Mouse (Mus musculus) midbrain, embryonic 14.5 days (tissue): ENCODE measurements at regions not wholly inside any gene's neighbourhood (a gene's known extent, or its start where the extent isn't known, plus 50 kb on each side); places are given as distances from the start of the nearest gene placed in this dataset.

ENCODE experiments used
- ATAC-seq: fragments of 200-750 bp; cut with Nextera tagmentation; 2 replicates; pipeline ENCODE4 v1.8.0; 2017; ENCODE audit warnings: moderate number of reproducible peaks, moderate library complexity; ENCODE audit not compliant: low FRiP score, low TSS enrichment
- DNase-seq: peaks from one replicate; pipeline ENCODE4 v3.0.0-alpha.2; 2015
- H3K27ac ChIP-seq: fragments of 300-500 bp; sonication (generic); replicated peaks from 2 replicates; pipeline ENCODE4 v1.5.1; 2014; ENCODE audit warnings: mild to moderate bottlenecking, low read depth, low read length, moderate library complexity
- H3K27me3 ChIP-seq: fragments of 300-500 bp; sonication (generic); 2 replicates; pipeline ENCODE4 v1.6.1; 2014; ENCODE audit warnings: low read length, control low read depth, mixed read lengths; ENCODE audit not compliant: control insufficient read depth, insufficient read depth
- H3K36me3 ChIP-seq: fragments of 300-500 bp; sonication (generic); 2 replicates; pipeline ENCODE4 v1.6.1; 2014; ENCODE audit warnings: low read length, control low read depth; ENCODE audit not compliant: control insufficient read depth, insufficient read depth
- H3K4me1 ChIP-seq: fragments of 300-500 bp; sonication (generic); 2 replicates; pipeline ENCODE4 v1.6.1; 2014; ENCODE audit warnings: mild to moderate bottlenecking, antibody characterized with exemption, low read length, control low read depth; ENCODE audit not compliant: control insufficient read depth, insufficient read depth
- H3K4me2 ChIP-seq: fragments of 300-500 bp; sonication (generic); 2 replicates; pipeline ENCODE4 v1.6.1; 2014; ENCODE audit warnings: mild to moderate bottlenecking, low read length, moderate library complexity
- H3K4me3 ChIP-seq: fragments of 300-500 bp; sonication (generic); replicated peaks from 2 replicates; pipeline ENCODE4 v1.5.1; 2014; ENCODE audit warnings: low read depth, low read length
- H3K9ac ChIP-seq: fragments of 300-500 bp; sonication (generic); replicated peaks from 2 replicates; pipeline ENCODE4 v1.6.1; 2014; ENCODE audit warnings: mild to moderate bottlenecking, low read length, moderate library complexity
- H3K9me3 ChIP-seq: fragments of 300-500 bp; sonication (generic); 2 replicates; pipeline ENCODE4 v1.6.1; 2016; ENCODE audit warnings: low read length, control low read depth, mixed read lengths; ENCODE audit not compliant: control insufficient read depth
- WGBS: fragments of 180-500 bp; shearing (Covaris S2); extraction: QIAGEN DNeasy Blood & Tissue Kit; methylation state at CpG from one replicate; pipeline ENCODE4 v1.1.7; 2014; 5-methylcytosine and 5-hydroxymethylcytosine counted together

- DNase-seq, result no peak
- no peak for ATAC-seq
- H3K36me3 ChIP-seq, result no peaks in the 10 kb centered on the region
- no peak overlapping the region for H3K9ac ChIP-seq
- H3K4me2 ChIP-seq, result no peak overlapping the region
- 92% methylated on average over 1 of the region's 1 CpGs for WGBS
- no peak overlapping the region for H3K4me3 ChIP-seq
- no peaks in the 10 kb centered on the region for H3K9me3 ChIP-seq
- no peak overlapping the region for H3K27ac ChIP-seq
- H3K27me3 ChIP-seq, result no peaks in the 10 kb centered on the region
- peaks cover 12% of the 10 kb centered on the region for H3K4me1 ChIP-seq
Observed at GRCm38 (mm10) chr2:75250507-75250906, 408.6 kb upstream of the Hnrnpa3 start.

GRCm38 (mm10) chr2:75252829-75253228, 406.2 kb upstream of the Hnrnpa3 start:
- H3K27me3 ChIP-seq, result no peaks in the 10 kb centered on the region
- WGBS, result 82% methylated on average over 8 of the region's 8 CpGs
- H3K9me3 ChIP-seq, result no peaks in the 10 kb centered on the region
- H3K4me1 ChIP-seq, result no peaks in the 10 kb centered on the region
- H3K9ac ChIP-seq, result no peak overlapping the region
- ATAC-seq (no peak), DNase-seq (no peak)
- no peaks in the 10 kb centered on the region for H3K36me3 ChIP-seq
- no peak overlapping the region for H3K27ac ChIP-seq
- no peak overlapping the region for H3K4me3 ChIP-seq
- H3K4me2 ChIP-seq, result no peak overlapping the region

- Histone ChIP-seq H3K4me1 (peaks cover 24% of the 10 kb centered on the region), H3K4me2 (no peak overlapping the region), H3K9ac (no peak overlapping the region), H3K27me3 (no peaks in the 10 kb centered on the region), H3K4me3 (no peak overlapping the region), H3K27ac (peak overlapping the region; percentile 43), H3K36me3 (no peaks in the 10 kb centered on the region), H3K9me3 (no peaks in the 10 kb centered on the region)
- DNase-seq (peak; percentile 20), ATAC-seq (no peak)
- WGBS, result 67% methylated on average over 7 of the region's 7 CpGs
Observed at GRCm38 (mm10) chr2:75265218-75265617, 393.8 kb upstream of the Hnrnpa3 start.

GRCm38 (mm10) chr2:75265739-75266699, 393.0 kb upstream of the Hnrnpa3 start:
- ATAC-seq, result no peak
- H3K27ac ChIP-seq, result peak overlapping the region; percentile 43
- H3K4me2 ChIP-seq, result no peak overlapping the region
- H3K4me3 ChIP-seq, result no peak overlapping the region
- H3K4me1 ChIP-seq, result peaks cover 24% of the 10 kb centered on the region
- no peak overlapping the region for H3K9ac ChIP-seq
- WGBS, result 62% methylated on average over 19 of the region's 19 CpGs
- DNase-seq, result peak; percentile 20
- no peaks in the 10 kb centered on the region for H3K36me3 ChIP-seq
- H3K27me3 ChIP-seq, result no peaks in the 10 kb centered on the region
- H3K9me3 ChIP-seq, result no peaks in the 10 kb centered on the region

GRCm38 (mm10) chr2:75267949-75268348, 391.1 kb upstream of the Hnrnpa3 start:
- Histone ChIP-seq H3K4me2 (no peak overlapping the region), H3K9me3 (no peaks in the 10 kb centered on the region), H3K27me3 (no peaks in the 10 kb centered on the region), H3K27ac (no peak overlapping the region), H3K4me1 (peaks cover 24% of the 10 kb centered on the region), H3K9ac (no peak overlapping the region), H3K36me3 (no peaks in the 10 kb centered on the region), H3K4me3 (no peak overlapping the region)
- WGBS, result 82% methylated on average over 3 of the region's 3 CpGs
- ATAC-seq (no peak), DNase-seq (no peak)

- Histone ChIP-seq H3K36me3 (no peaks in the 10 kb centered on the region), H3K4me3 (no peak overlapping the region), H3K4me1 (peaks cover 24% of the 10 kb centered on the region), H3K27me3 (no peaks in the 10 kb centered on the region), H3K27ac (peak overlapping the region; percentile 43; the same call in 1 of the 2 replicates), H3K4me2 (no peak overlapping the region), H3K9me3 (no peaks in the 10 kb centered on the region), H3K9ac (no peak overlapping the region)
- DNase-seq, result peak; percentile 77
- 31% methylated on average over 8 of the region's 8 CpGs for WGBS
- ATAC-seq, result no peak
Observed at GRCm38 (mm10) chr2:75269446-75269845, 389.6 kb upstream of the Hnrnpa3 start.

- WGBS, result 87% methylated on average over 4 of the region's 4 CpGs
- Histone ChIP-seq H3K27me3 (no peaks in the 10 kb centered on the region), H3K9ac (no peak overlapping the region), H3K9me3 (no peaks in the 10 kb centered on the region), H3K4me3 (no peak overlapping the region), H3K27ac (0 out of 2 replicates have a peak overlapping the region, but pooled peaks have one; percentile 43), H3K4me2 (no peak overlapping the region), H3K4me1 (peaks cover 19% of the 10 kb centered on the region), H3K36me3 (no peaks in the 10 kb centered on the region)
- ATAC-seq (no peak), DNase-seq (no peak)
Observed at GRCm38 (mm10) chr2:75270115-75270514, 388.9 kb upstream of the Hnrnpa3 start.

GRCm38 (mm10) chr2:75287900-75288299, 371.2 kb upstream of the Hnrnpa3 start:
- no peak for ATAC-seq
- no peaks in the 10 kb centered on the region for H3K36me3 ChIP-seq
- no peak overlapping the region for H3K27ac ChIP-seq
- no peaks in the 10 kb centered on the region for H3K27me3 ChIP-seq
- H3K4me3 ChIP-seq, result no peak overlapping the region
- no peaks in the 10 kb centered on the region for H3K4me1 ChIP-seq
- 92% methylated on average over 1 of the region's 1 CpGs for WGBS
- H3K9ac ChIP-seq, result no peak overlapping the region
- H3K9me3 ChIP-seq, result no peaks in the 10 kb centered on the region
- no peak overlapping the region for H3K4me2 ChIP-seq
- no peak for DNase-seq

GRCm38 (mm10) chr2:75291674-75292073, 367.4 kb upstream of the Hnrnpa3 start:
- Histone ChIP-seq H3K27me3 (no peaks in the 10 kb centered on the region), H3K27ac (no peak overlapping the region), H3K4me1 (no peaks in the 10 kb centered on the region), H3K4me3 (no peak overlapping the region), H3K4me2 (no peak overlapping the region), H3K36me3 (no peaks in the 10 kb centered on the region), H3K9me3 (no peaks in the 10 kb centered on the region), H3K9ac (no peak overlapping the region)
- DNase-seq (no peak), ATAC-seq (no peak)
- 88% methylated on average over 2 of the region's 2 CpGs for WGBS
